11 mouse cellular contexts compared by ENCODE assay signal in genomic region chr3:121329647-121330046, GRCm38 (mm10). TPM values are rescaled to one million over a fixed set of nuclear protein-coding genes. Genes with fewer than 3 reads are reported as not detected.
DNase-seq lines count a peak whose midpoint lies in the region; ATAC-seq lines count a peak whose summit lies in the region.
"Had no signal": no experiment of that assay in that cellular context is flagged by ENCODE, and none has a peak within 500 bp of the region (broad histone marks: within the 10 kb centered on the region; RNA-seq: fewer than 3 reads in every experiment).

No protein-coding gene starts in this region.

- DNase-seq in heart, adult 11 months, result peak; percentile 91
- no peak for DNase-seq in midbrain, embryonic 11.5 days (ENCODE audit: low spot score, missing footprints)
- DNase-seq in brain, adult 2 months (ENCODE audit: low read depth, low spot score), result peak; percentile 37
- DNase-seq in kidney, postnatal 36 days, result no peak
- no peak for DNase-seq in ovary, adult 18-20 months (ENCODE audit: low spot score)
- DNase-seq: cerebellum, postnatal 25 days; lung, postnatal 4 days had no signal

- no peak for ATAC-seq in heart, embryonic 12.5 days (ENCODE audit: insufficient number of reproducible peaks, low FRiP score)
- 0 out of 2 replicates have a peak, but pooled peaks have one; percentile 32 for ATAC-seq in midbrain, embryonic 16.5 days
- ATAC-seq in midbrain, embryonic 11.5 days (ENCODE audit: low FRiP score), result no peak
- ATAC-seq in stomach, embryonic 16.5 days (ENCODE audit: insufficient read depth, low FRiP score), result no peak

- H3K27me3 ChIP-seq in heart, embryonic 12.5 days (replicated peaks), result no peaks in the 10 kb centered on the region
- no peaks in the 10 kb centered on the region for H3K27me3 ChIP-seq in midbrain, embryonic 16.5 days (ENCODE audit: control insufficient read depth, insufficient read depth, low read depth, low read length)
- no peaks in the 10 kb centered on the region for H3K27me3 ChIP-seq in midbrain, embryonic 11.5 days (ENCODE audit: control insufficient read depth, insufficient read depth, low read length)
- no peaks in the 10 kb centered on the region for H3K27me3 ChIP-seq in stomach, embryonic 16.5 days (ENCODE audit: control insufficient read depth, insufficient read depth, low read length)
- H3K27me3 ChIP-seq: kidney, embryonic 15.5 days had no signal

- no peak overlapping the region for H3K27ac ChIP-seq in heart, embryonic 12.5 days (ENCODE audit: poor library complexity, severe bottlenecking)
- no peak overlapping the region for H3K27ac ChIP-seq in midbrain, embryonic 16.5 days (ENCODE audit: low read length)
- H3K27ac ChIP-seq in midbrain, embryonic 11.5 days (ENCODE audit: low read depth, low read length), result no peak overlapping the region
- peak overlapping the region; percentile 47; the same call in 1 of the 2 replicates for H3K27ac ChIP-seq in stomach, embryonic 16.5 days (ENCODE audit: low read length)
- H3K27ac ChIP-seq: kidney, embryonic 15.5 days had no signal

- H3K9ac ChIP-seq in heart, embryonic 12.5 days, result no peak overlapping the region
- H3K9ac ChIP-seq in midbrain, embryonic 16.5 days (ENCODE audit: low read depth, low read length), result no peak overlapping the region
- no peak overlapping the region for H3K9ac ChIP-seq in midbrain, embryonic 11.5 days (ENCODE audit: low read length)
- H3K9ac ChIP-seq in stomach, embryonic 16.5 days (ENCODE audit: low read length), result no peak overlapping the region
- H3K9ac ChIP-seq: kidney, embryonic 15.5 days had no signal

- H3K4me1 ChIP-seq in heart, embryonic 12.5 days (replicated peaks), result no peaks in the 10 kb centered on the region
- H3K4me1 ChIP-seq in midbrain, embryonic 16.5 days (ENCODE audit: control insufficient read depth, insufficient read depth, low read length), result no peaks in the 10 kb centered on the region
- no peaks in the 10 kb centered on the region for H3K4me1 ChIP-seq in midbrain, embryonic 11.5 days (ENCODE audit: control insufficient read depth, insufficient read depth, low read length)
- H3K4me1 ChIP-seq in stomach, embryonic 16.5 days (ENCODE audit: control insufficient read depth, insufficient read depth, low read length), result peaks cover 14% of the 10 kb centered on the region

- peaks cover 4% of the 10 kb centered on the region; the same call in 1 of the 2 replicates for H3K36me3 ChIP-seq in heart, embryonic 12.5 days
- no peaks in the 10 kb centered on the region for H3K36me3 ChIP-seq in midbrain, embryonic 16.5 days (ENCODE audit: control insufficient read depth, insufficient read depth, low read length)
- H3K36me3 ChIP-seq in midbrain, embryonic 11.5 days (ENCODE audit: control insufficient read depth, insufficient read depth, low read length), result no peaks in the 10 kb centered on the region
- no peaks in the 10 kb centered on the region for H3K36me3 ChIP-seq in stomach, embryonic 16.5 days (ENCODE audit: control insufficient read depth, insufficient read depth, low read length)

- H3K9me3 ChIP-seq in heart, embryonic 12.5 days (replicated peaks), result no peaks in the 10 kb centered on the region
- H3K9me3 ChIP-seq in midbrain, embryonic 16.5 days (replicated peaks; ENCODE audit: control insufficient read depth, low read length, poor library complexity, severe bottlenecking), result no peaks in the 10 kb centered on the region
- no peaks in the 10 kb centered on the region for H3K9me3 ChIP-seq in midbrain, embryonic 11.5 days (ENCODE audit: control insufficient read depth, low read length)
- no peaks in the 10 kb centered on the region for H3K9me3 ChIP-seq in stomach, embryonic 16.5 days (replicated peaks; ENCODE audit: control insufficient read depth, low read length)
- H3K9me3 ChIP-seq: kidney, embryonic 15.5 days had no signal

- H3K4me2 ChIP-seq in heart, embryonic 12.5 days, result no peak overlapping the region
- H3K4me2 ChIP-seq in midbrain, embryonic 16.5 days (ENCODE audit: low read length), result no peak overlapping the region
- H3K4me2 ChIP-seq in midbrain, embryonic 11.5 days, result no peak overlapping the region
- H3K4me2 ChIP-seq in stomach, embryonic 16.5 days (ENCODE audit: low read depth, low read length), result no peak overlapping the region
- H3K4me2 ChIP-seq: kidney, embryonic 15.5 days had no signal

- WGBS in heart, embryonic 12.5 days, result 61% methylated on average over 10 of the region's 10 CpGs
- 60% methylated on average over 10 of the region's 10 CpGs for WGBS in midbrain, embryonic 16.5 days
- WGBS in midbrain, embryonic 11.5 days, result 78% methylated on average over 10 of the region's 10 CpGs
- WGBS in stomach, embryonic 16.5 days, result 56% methylated on average over 10 of the region's 10 CpGs

- no peak overlapping the region for H3K4me3 ChIP-seq in heart, embryonic 12.5 days
- no peak overlapping the region for H3K4me3 ChIP-seq in midbrain, embryonic 16.5 days (ENCODE audit: low read depth, low read length)
- no peak overlapping the region for H3K4me3 ChIP-seq in midbrain, embryonic 11.5 days (ENCODE audit: low read depth, low read length)
- H3K4me3 ChIP-seq in stomach, embryonic 16.5 days (replicated peaks; ENCODE audit: low read length), result no peak overlapping the region
- H3K4me3 ChIP-seq: kidney, embryonic 15.5 days had no signal

RNA-seq across cellular contexts. Expression of gene Alg14, which starts 38.1 kb away (rescaled TPM):
- polyA plus RNA-seq in heart, embryonic 12.5 days (2016; fragmentation: Nextera tagmentation; extraction: Ambion mirVana), result 36.4 and 39.5 TPM in 2 replicates
- polyA plus RNA-seq in midbrain, embryonic 16.5 days (2015; fragmentation: Nextera tagmentation; extraction: Ambion mirVana), result 36.9 and 39.2 TPM in 2 replicates
- 37.6 and 38.0 TPM in 2 replicates for polyA plus RNA-seq in midbrain, embryonic 11.5 days (2014; fragmentation: Nextera tagmentation; extraction: Ambion mirVana)
- 43.2 and 45.8 TPM in 2 replicates for polyA plus RNA-seq in stomach, embryonic 16.5 days (2015; fragmentation: Nextera tagmentation; extraction: Ambion mirVana)

RNA-seq across cellular contexts. Expression of gene Tmem56, which starts 46.7 kb away (rescaled TPM):
- 1.4 and 2.3 TPM in 2 replicates for polyA plus RNA-seq in heart, embryonic 12.5 days (2016; fragmentation: Nextera tagmentation; extraction: Ambion mirVana)
- 3.4 and 3.8 TPM in 2 replicates for polyA plus RNA-seq in midbrain, embryonic 16.5 days (2015; fragmentation: Nextera tagmentation; extraction: Ambion mirVana)
- 1.2 and 1.5 TPM in 2 replicates for polyA plus RNA-seq in midbrain, embryonic 11.5 days (2014; fragmentation: Nextera tagmentation; extraction: Ambion mirVana)
- 1.9 and 2.3 TPM in 2 replicates for polyA plus RNA-seq in stomach, embryonic 16.5 days (2015; fragmentation: Nextera tagmentation; extraction: Ambion mirVana)

Comparison
In these comparisons a context has a peak if more than half of its experiments do, and no peak if none do; other contexts are left out.
1. DNase-seq: peak in heart, adult 11 months (single experiment) and brain, adult 2 months (single experiment); none in midbrain, embryonic 11.5 days (single experiment), kidney, postnatal 36 days (0 of 2) and ovary, adult 18-20 months (single experiment).